Comparison of ENCODE assay signal across 1 mouse cellular context in the genomic region with DNA sequence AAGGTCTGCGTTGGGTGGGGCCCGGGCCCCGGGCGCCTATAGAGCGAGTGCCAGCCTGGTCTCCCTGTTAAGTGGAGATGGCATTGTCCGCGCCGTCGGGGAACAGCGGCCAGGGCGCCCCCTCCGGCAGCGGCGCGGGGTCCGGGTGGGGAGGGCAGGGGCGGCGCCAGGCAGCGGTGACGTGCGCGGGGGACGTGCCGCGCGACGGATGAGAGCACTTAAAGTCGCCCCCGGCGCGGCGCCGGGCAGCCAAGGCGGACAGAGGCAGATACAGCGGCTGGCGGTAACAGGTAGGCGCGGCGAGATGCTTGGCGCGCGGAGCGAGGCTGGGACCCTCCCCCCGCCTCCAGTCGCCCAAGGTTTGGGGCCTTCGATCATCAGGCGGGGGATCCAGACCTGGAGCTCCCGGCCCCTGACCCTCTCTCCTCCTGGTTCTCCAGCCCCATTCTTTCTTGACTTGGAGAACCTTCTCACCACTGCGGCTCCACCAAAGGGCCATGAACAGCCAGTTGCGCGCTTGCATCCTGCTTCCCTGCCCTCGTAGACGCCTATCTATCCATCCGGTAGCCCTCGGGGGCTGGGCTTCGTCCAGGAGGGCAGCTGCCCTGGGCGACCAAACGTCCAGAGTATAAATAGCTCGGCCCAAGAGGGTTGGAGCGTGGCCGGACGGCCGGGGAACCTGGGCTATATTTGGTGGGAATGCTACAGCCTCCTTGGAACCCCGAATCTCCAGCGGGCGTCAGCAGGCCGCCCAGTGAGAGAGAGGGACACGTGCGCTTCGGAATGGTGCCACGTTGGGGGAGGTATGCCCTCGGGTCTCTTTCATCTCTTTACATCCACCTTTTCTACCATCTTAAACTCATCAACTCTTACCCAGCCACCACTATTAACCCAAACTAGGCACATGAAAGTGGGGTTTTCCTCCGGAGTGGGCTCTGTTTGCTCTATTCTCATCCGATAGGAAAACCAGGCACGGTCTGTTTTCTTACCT.
TF ChIP-seq lines count a peak whose summit lies in the region.

No protein-coding gene starts in this region.

TF ChIP-seq in MEL, 35 proteins besides CTCF, POLR2A, EP300 and RAD21:
- TF ChIP-seq E2F4 (IDR thresholded peaks at IDR 0.05; ENCODE audit: borderline replicate concordance, low read depth, low read length), result peak; percentile 70; the same call in 1 of the 2 replicates
- TF ChIP-seq MXI1 (IDR thresholded peaks at IDR 0.05; ENCODE audit: low read depth, low read length), result peak; percentile 98
- peak; percentile 92 for TF ChIP-seq CHD1 (IDR thresholded peaks at IDR 0.05; ENCODE audit: low read depth, low read length)
- 0 out of 2 replicates have a peak, but pooled peaks have one; percentile 33 for TF ChIP-seq UBTF (IDR thresholded peaks at IDR 0.05; ENCODE audit: borderline replicate concordance, insufficient read depth, low read depth, low read length)
- peak; percentile 97 for TF ChIP-seq MAZ (IDR thresholded peaks at IDR 0.05; ENCODE audit: low read depth, low read length)
- TF ChIP-seq NELFE (IDR thresholded peaks at IDR 0.05; ENCODE audit: low read depth, low read length), result peak; percentile 98
- no peak; the same call in 1 of the 2 replicates for TF ChIP-seq GABPA (IDR thresholded peaks at IDR 0.05; ENCODE audit: low read depth, low read length)
- peak; percentile 59 for TF ChIP-seq HCFC1 (IDR thresholded peaks at IDR 0.05; ENCODE audit: low read depth, low read length)
- peak; percentile 63 for TF ChIP-seq NRF1 (IDR thresholded peaks at IDR 0.05; ENCODE audit: insufficient read depth, low read depth, low read length, poor library complexity, severe bottlenecking)
- peak; percentile 45; the same call in 1 of the 2 replicates for TF ChIP-seq BHLHE40 (IDR thresholded peaks at IDR 0.05; ENCODE audit: borderline replicate concordance, low read depth, low read length)
- TF ChIP-seq POLR2AphosphoS2 (IDR thresholded peaks at IDR 0.05; ENCODE audit: low read length), result peak; percentile 93
- TF ChIP-seq TCF12 (IDR thresholded peaks at IDR 0.05; ENCODE audit: low read depth, low read length), result peak; percentile 69
- TF ChIP-seq POLR2AphosphoS5 (IDR thresholded peaks at IDR 0.05; ENCODE audit: borderline replicate concordance, low read depth, low read length), result no peak
- peak; percentile 17; the same call in 1 of the 2 replicates for TF ChIP-seq ZKSCAN1 (IDR thresholded peaks at IDR 0.05; ENCODE audit: low read depth, low read length)
- no peak for TF ChIP-seq CHD2 (IDR thresholded peaks at IDR 0.05; ENCODE audit: low read length)
- TF ChIP-seq USF1 (IDR thresholded peaks at IDR 0.05; ENCODE audit: low read depth, low read length), result peak; percentile 56; the same call in 1 of the 2 replicates
- TF ChIP-seq MYB (IDR thresholded peaks at IDR 0.05; ENCODE audit: low read depth, low read length), result no peak
- TF ChIP-seq TBP (IDR thresholded peaks at IDR 0.05; ENCODE audit: low read depth, low read length), result peak; percentile 93
- TF ChIP-seq USF2 (IDR thresholded peaks at IDR 0.05; ENCODE audit: borderline replicate concordance in 1 of 2, insufficient read depth in 1 of 2, low read depth in 1 of 2, low read length in 2 of 2), result no peak
- TF ChIP-seq MAX (IDR thresholded peaks at IDR 0.05; ENCODE audit: low read length), result peak; percentile 98
- TF ChIP-seq ETS1 (IDR thresholded peaks at IDR 0.05; ENCODE audit: low read depth, low read length), result peak; percentile 28; the same call in 1 of the 2 replicates
- TF ChIP-seq MYC (IDR thresholded peaks at IDR 0.05; ENCODE audit: low read depth, low read length), result peak; percentile 99
- peak; percentile 99 for TF ChIP-seq ZMIZ1 (IDR thresholded peaks at IDR 0.05; ENCODE audit: low read depth, low read length)
- TF ChIP-seq ELF1 (IDR thresholded peaks at IDR 0.05; ENCODE audit: low read depth, low read length), result 0 out of 2 replicates have a peak, but pooled peaks have one; percentile 11
TF ChIP-seq in MEL: peak in this region for 19.
